Mouse (Mus musculus): ENCODE measurements at regions not wholly inside any gene's neighbourhood (a gene's known extent, or its start where the extent isn't known, plus 50 kb on each side); places are given as distances from the start of the nearest gene placed in this dataset.

GRCm38 (mm10) chr19:55985518-55985917, 243.9 kb downstream of the Tcf7l2 start:
- in situ Hi-C loops (cut with MboI; ENCODE audit: low pct_unique_long_range_greater_than_20kb in 1 of 2, low sequenced_read_pairs in 2 of 2, unreplicated experiment in 1 of 2) = no loop called here

GRCm38 (mm10) chr19:55991791-55992726, 250.4 kb downstream of the Tcf7l2 start:
- in situ Hi-C loops (cut with MboI; ENCODE audit: low pct_unique_long_range_greater_than_20kb in 1 of 2, low sequenced_read_pairs in 2 of 2, unreplicated experiment in 1 of 2) = no loop called here

- in situ Hi-C loops (cut with MboI; ENCODE audit: low pct_unique_long_range_greater_than_20kb in 1 of 2, low sequenced_read_pairs in 2 of 2, unreplicated experiment in 1 of 2) = no loop called here
Observed at GRCm38 (mm10) chr19:55992727-55993066, 251.1 kb downstream of the Tcf7l2 start.

GRCm38 (mm10) chr19:55995721-55996120, 254.1 kb downstream of the Tcf7l2 start:
- in situ Hi-C loops (cut with MboI; ENCODE audit: low pct_unique_long_range_greater_than_20kb in 1 of 2, low sequenced_read_pairs in 2 of 2, unreplicated experiment in 1 of 2) = no loop called here

- in situ Hi-C loops (cut with MboI; ENCODE audit: low pct_unique_long_range_greater_than_20kb in 1 of 2, low sequenced_read_pairs in 2 of 2, unreplicated experiment in 1 of 2) = no loop called here
Observed at GRCm38 (mm10) chr19:55998454-55999180, 257.0 kb downstream of the Tcf7l2 start.

GRCm38 (mm10) chr19:55999409-55999808, 257.8 kb downstream of the Tcf7l2 start:
- in situ Hi-C loops (cut with MboI; ENCODE audit: low pct_unique_long_range_greater_than_20kb in 1 of 2, low sequenced_read_pairs in 2 of 2, unreplicated experiment in 1 of 2) = no loop called here

GRCm38 (mm10) chr19:56001428-56001827, 259.8 kb downstream of the Tcf7l2 start:
- in situ Hi-C loops (cut with MboI; ENCODE audit: low pct_unique_long_range_greater_than_20kb in 1 of 2, low sequenced_read_pairs in 2 of 2, unreplicated experiment in 1 of 2) = no loop called here

GRCm38 (mm10) chr19:56005886-56006285, 264.3 kb downstream of the Tcf7l2 start:
- in situ Hi-C loops (cut with MboI; ENCODE audit: low pct_unique_long_range_greater_than_20kb in 1 of 2, low sequenced_read_pairs in 2 of 2, unreplicated experiment in 1 of 2) = no loop called here

- in situ Hi-C loops (cut with MboI; ENCODE audit: low pct_unique_long_range_greater_than_20kb in 1 of 2, low sequenced_read_pairs in 2 of 2, unreplicated experiment in 1 of 2) = no loop called here
Observed at GRCm38 (mm10) chr19:56007433-56007832, 265.8 kb downstream of the Tcf7l2 start.

- in situ Hi-C loops (cut with MboI; ENCODE audit: low pct_unique_long_range_greater_than_20kb in 1 of 2, low sequenced_read_pairs in 2 of 2, unreplicated experiment in 1 of 2) = no loop called here
Observed at GRCm38 (mm10) chr19:56010766-56011165, 269.1 kb downstream of the Tcf7l2 start.

GRCm38 (mm10) chr19:56011292-56011691, 269.7 kb downstream of the Tcf7l2 start:
- in situ Hi-C loops (cut with MboI; ENCODE audit: low pct_unique_long_range_greater_than_20kb in 1 of 2, low sequenced_read_pairs in 2 of 2, unreplicated experiment in 1 of 2) = no loop called here

- in situ Hi-C loops (cut with MboI; ENCODE audit: low pct_unique_long_range_greater_than_20kb in 1 of 2, low sequenced_read_pairs in 2 of 2, unreplicated experiment in 1 of 2) = no loop called here
Observed at GRCm38 (mm10) chr19:56016548-56017346, 270.2 kb upstream of the Habp2 start.

GRCm38 (mm10) chr19:56017524-56017923, 269.4 kb upstream of the Habp2 start:
- in situ Hi-C loops (cut with MboI; ENCODE audit: low pct_unique_long_range_greater_than_20kb in 1 of 2, low sequenced_read_pairs in 2 of 2, unreplicated experiment in 1 of 2) = no loop called here

- in situ Hi-C loops (cut with MboI; ENCODE audit: low pct_unique_long_range_greater_than_20kb in 1 of 2, low sequenced_read_pairs in 2 of 2, unreplicated experiment in 1 of 2) = no loop called here
Observed at GRCm38 (mm10) chr19:56019143-56019542, 267.8 kb upstream of the Habp2 start.

- in situ Hi-C loops (cut with MboI; ENCODE audit: low pct_unique_long_range_greater_than_20kb in 1 of 2, low sequenced_read_pairs in 2 of 2, unreplicated experiment in 1 of 2) = no loop called here
Observed at GRCm38 (mm10) chr19:56022348-56022747, 264.6 kb upstream of the Habp2 start.

GRCm38 (mm10) chr19:56024599-56024998, 262.3 kb upstream of the Habp2 start:
- in situ Hi-C loops (cut with MboI; ENCODE audit: low pct_unique_long_range_greater_than_20kb in 1 of 2, low sequenced_read_pairs in 2 of 2, unreplicated experiment in 1 of 2) = no loop called here

- in situ Hi-C loops (cut with MboI; ENCODE audit: low pct_unique_long_range_greater_than_20kb in 1 of 2, low sequenced_read_pairs in 2 of 2, unreplicated experiment in 1 of 2) = no loop called here
Observed at GRCm38 (mm10) chr19:56029428-56030281, 257.3 kb upstream of the Habp2 start.

- in situ Hi-C loops (cut with MboI; ENCODE audit: low pct_unique_long_range_greater_than_20kb in 1 of 2, low sequenced_read_pairs in 2 of 2, unreplicated experiment in 1 of 2) = no loop called here
Observed at GRCm38 (mm10) chr19:56030401-56030925, 256.5 kb upstream of the Habp2 start.

Data from mouse embryonic stem cell (cell line).